Mouse (Mus musculus): ENCODE measurements around the gene Gm20538. TPM values are rescaled to one million over a fixed set of nuclear protein-coding genes. Genes with fewer than 3 reads are reported as not detected.

The Gm20538 gene
- polyA plus RNA-seq, 1 experiment: not detected

GRCm38 (mm10) chr19:44498936-44499335 lies 53.7 kb downstream of the Gm20538 start:
- no peak overlapping the region for H3K27ac ChIP-seq (ENCODE audit: insufficient read depth, low read length)
- 58% methylated on average over 6 of the region's 6 CpGs for WGBS
- H3K4me1 ChIP-seq (ENCODE audit: control insufficient read depth, insufficient read depth, low read length): no peaks in the 10 kb centered on the region
- TF ChIP-seq CTCF (IDR thresholded peaks at IDR 0.05; ENCODE audit: borderline replicate concordance, insufficient read depth, low read depth, low read length) (no peak), POLR2A (IDR thresholded peaks at IDR 0.05; ENCODE audit: borderline replicate concordance, insufficient read depth, low read length) (no peak)
- H3K27me3 ChIP-seq (ENCODE audit: control insufficient read depth, insufficient read depth, low read length): peaks cover 1% of the 10 kb centered on the region; the same call in 1 of the 2 replicates
- DNase-seq: no peak
- no peak overlapping the region for H3K4me3 ChIP-seq (replicated peaks; ENCODE audit: insufficient read depth, low read depth, low read length)

GRCm38 (mm10) chr19:44496941-44497340 lies 55.7 kb downstream of the Gm20538 start:
- Histone ChIP-seq H3K4me3 (replicated peaks; ENCODE audit: insufficient read depth, low read depth, low read length) (no peak overlapping the region), H3K27ac (ENCODE audit: insufficient read depth, low read length) (no peak overlapping the region), H3K4me1 (ENCODE audit: control insufficient read depth, insufficient read depth, low read length) (no peaks in the 10 kb centered on the region), H3K27me3 (ENCODE audit: control insufficient read depth, insufficient read depth, low read length) (peaks cover 1% of the 10 kb centered on the region; the same call in 1 of the 2 replicates)
- no peak for DNase-seq
- TF ChIP-seq POLR2A (IDR thresholded peaks at IDR 0.05; ENCODE audit: borderline replicate concordance, insufficient read depth, low read length): no peak
- TF ChIP-seq CTCF (IDR thresholded peaks at IDR 0.05; ENCODE audit: borderline replicate concordance, insufficient read depth, low read depth, low read length): no peak
- 19% methylated on average over 10 of the region's 10 CpGs for WGBS

DNA sequence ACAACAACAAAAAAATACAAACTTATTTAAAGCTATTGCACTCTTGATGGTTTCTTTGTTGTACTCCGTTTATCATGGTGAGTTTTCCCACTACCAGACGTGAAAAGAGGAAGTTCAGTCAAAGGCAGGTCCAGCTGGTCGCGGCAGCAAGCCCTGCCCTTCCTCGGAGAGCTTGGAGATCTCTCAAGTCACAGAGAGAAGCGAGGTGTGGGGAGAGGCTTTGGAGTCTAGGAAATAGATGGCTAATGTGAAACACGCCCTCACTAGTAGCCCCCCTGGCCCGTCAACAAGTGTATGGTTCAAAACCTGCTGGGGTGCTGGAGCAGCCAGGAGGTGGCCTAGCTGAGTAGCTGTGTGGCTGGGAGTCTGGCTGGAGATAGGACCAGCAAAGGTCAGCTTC lies 56.1 kb downstream of the Gm20538 start:
- TF ChIP-seq POLR2A (IDR thresholded peaks at IDR 0.05; ENCODE audit: borderline replicate concordance, insufficient read depth, low read length) (no peak), CTCF (IDR thresholded peaks at IDR 0.05; ENCODE audit: borderline replicate concordance, insufficient read depth, low read depth, low read length) (no peak)
- Histone ChIP-seq H3K4me1 (ENCODE audit: control insufficient read depth, insufficient read depth, low read length) (no peaks in the 10 kb centered on the region), H3K27ac (ENCODE audit: insufficient read depth, low read length) (no peak overlapping the region), H3K4me3 (replicated peaks; ENCODE audit: insufficient read depth, low read depth, low read length) (no peak overlapping the region), H3K27me3 (ENCODE audit: control insufficient read depth, insufficient read depth, low read length) (peaks cover 1% of the 10 kb centered on the region; the same call in 1 of the 2 replicates)
- no peak for DNase-seq
- WGBS: 10% methylated on average over 8 of the region's 8 CpGs

Other genes with a start within 250 kb of the Gm20538 start
- 0.18 and 0.22 TPM in 2 replicates for gene Scd4, start 219.7 kb downstream of the Gm20538 start, polyA plus RNA-seq (2012; rRNA removed)
- gene Scd1, start 145.0 kb downstream of the Gm20538 start, polyA plus RNA-seq (2012; rRNA removed): 151 and 160 TPM in 2 replicates
- 0.38 and 0.47 TPM in 2 replicates for gene Wnt8b, start 59.4 kb downstream of the Gm20538 start, polyA plus RNA-seq (2012; rRNA removed)
- gene Sec31b, start 7.0 kb downstream of the Gm20538 start, polyA plus RNA-seq (2012; rRNA removed): 0.57 and 0.62 TPM in 2 replicates
- 798 and 861 TPM in 2 replicates for gene Ndufb8, start 2.6 kb upstream of the Gm20538 start, polyA plus RNA-seq (2012; rRNA removed)
- gene Hif1an, start 10.0 kb upstream of the Gm20538 start, polyA plus RNA-seq (2012; rRNA removed): 26.2 and 26.7 TPM in 2 replicates
- gene Pax2, start 203.2 kb upstream of the Gm20538 start, polyA plus RNA-seq (2012; rRNA removed): 8.4 and 9.0 TPM in 2 replicates

All from cerebellum, adult 2 months (tissue).